Mouse (Mus musculus) kidney, postnatal 10 days (tissue): ENCODE measurements at regions not wholly inside any gene's neighbourhood (a gene's known extent, or its start where the extent isn't known, plus 50 kb on each side); places are given as distances from the start of the nearest gene placed in this dataset.

Source experiments
- DNase-seq: peaks from one replicate; pipeline ENCODE4 v3.0.0; 2021; ENCODE audit warnings: mixed read lengths

GRCm38 (mm10) chr12:12622712-12623292 is 318.9 kb downstream of the Mycn start:
- DNase-seq: peak; percentile 93

- no peak for DNase-seq
Observed at GRCm38 (mm10) chr12:12621506-12621905, 320.2 kb downstream of the Mycn start.

DNA sequence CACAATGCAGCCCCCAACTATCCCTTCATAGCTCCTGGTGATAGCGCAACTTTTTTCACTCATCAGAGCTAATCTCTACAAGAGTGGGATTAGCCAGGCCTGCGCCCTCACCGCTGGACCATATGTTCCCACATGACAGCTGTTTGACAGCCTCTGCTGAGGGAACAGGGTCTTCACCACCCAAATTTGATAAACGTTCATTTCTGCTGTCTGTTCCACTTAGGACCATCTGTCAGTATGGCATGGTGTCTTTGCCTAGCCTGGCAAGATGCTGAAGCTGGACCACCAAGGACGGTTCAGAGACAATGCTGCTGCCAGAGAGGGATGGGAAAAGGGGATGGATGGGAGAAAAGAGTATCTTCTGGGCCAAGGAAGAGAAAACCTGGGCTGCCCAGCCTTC is 321.4 kb downstream of the Mycn start:
- DNase-seq: no peak

DNA sequence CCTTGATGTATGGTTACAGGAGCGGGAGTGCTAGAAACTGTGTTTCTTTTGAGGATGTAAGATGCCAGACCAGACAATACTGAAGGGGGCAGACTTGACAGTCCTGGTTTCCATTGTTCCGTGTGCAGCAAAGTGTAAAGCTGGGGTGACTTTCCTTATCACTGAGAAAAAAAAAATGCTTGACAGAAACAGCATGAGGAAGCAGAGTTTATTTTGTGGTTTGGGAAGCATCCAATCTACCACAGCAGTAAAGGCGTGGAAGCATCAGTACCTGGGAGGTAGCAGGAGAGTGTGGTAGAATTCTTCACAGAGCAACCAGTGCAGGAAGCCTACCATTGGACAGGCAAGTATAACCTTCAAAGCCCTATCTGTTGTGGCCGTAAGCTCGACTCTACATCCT is 322.3 kb downstream of the Mycn start:
- DNase-seq: no peak

DNA sequence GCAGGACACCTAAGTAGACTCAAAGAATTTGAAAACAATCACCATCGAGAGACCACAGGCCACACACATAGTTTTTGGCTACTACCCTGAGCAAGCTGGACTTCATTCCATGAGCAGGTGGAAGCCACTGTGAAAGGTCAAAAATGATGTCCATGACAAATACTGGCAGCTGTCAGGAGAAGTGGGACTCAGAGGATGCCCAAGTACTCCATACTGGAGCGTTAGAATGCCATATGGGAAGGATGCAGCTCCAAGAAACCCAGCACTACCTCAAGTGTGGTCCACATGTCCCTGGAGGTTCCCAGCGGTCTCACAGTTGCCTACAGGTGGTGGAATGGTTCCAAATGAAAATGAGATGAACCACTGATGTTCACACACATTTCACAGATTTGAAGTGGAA is 329.2 kb downstream of the Mycn start:
- no peak for DNase-seq

GRCm38 (mm10) chr12:12610861-12611260 is 330.9 kb downstream of the Mycn start:
- DNase-seq: no peak

DNA sequence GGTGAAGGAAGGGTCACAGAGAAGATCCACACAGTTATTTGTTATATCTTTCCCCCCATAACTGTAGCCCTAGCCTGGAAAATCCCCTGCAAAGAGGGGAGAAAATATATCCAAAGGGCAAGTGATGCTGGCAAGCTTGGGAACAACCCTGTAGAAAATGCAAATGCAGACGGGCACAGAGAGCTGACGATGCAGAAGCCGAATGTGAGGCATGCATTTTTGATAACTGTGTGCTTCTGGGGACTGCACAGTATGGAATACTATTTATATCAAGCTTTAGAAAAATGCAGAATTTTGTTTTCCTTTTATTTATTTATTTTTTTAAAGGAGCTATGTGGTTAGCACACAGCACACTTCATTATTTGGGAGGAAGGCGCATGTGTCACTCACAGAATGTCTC is 333.7 kb downstream of the Mycn start:
- DNase-seq: no peak

- DNase-seq: no peak
Observed at GRCm38 (mm10) chr12:12606911-12607310, 334.8 kb downstream of the Mycn start.

DNA sequence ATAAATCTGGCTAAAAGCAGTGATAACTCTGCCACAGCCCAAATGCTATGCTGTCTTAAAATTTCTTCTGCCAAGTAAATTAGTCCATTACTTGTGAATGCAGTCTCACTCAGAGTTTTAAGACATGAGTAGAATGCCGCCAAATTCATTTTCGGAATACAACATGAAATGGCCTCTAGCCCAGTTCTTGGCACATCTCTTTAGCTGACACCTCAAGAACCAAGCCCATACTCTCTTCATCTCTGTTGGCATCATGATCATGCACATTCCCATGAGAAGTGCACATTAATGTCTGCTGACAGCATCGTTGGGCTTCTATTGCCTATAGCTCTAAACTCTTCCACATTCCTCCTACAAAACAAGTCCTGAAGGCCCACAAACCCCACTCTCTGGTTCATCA is 336.2 kb downstream of the Mycn start:
- DNase-seq: no peak

GRCm38 (mm10) chr12:12601362-12601761 is 339.4 kb downstream of the Fam49a start:
- no peak for DNase-seq

DNA sequence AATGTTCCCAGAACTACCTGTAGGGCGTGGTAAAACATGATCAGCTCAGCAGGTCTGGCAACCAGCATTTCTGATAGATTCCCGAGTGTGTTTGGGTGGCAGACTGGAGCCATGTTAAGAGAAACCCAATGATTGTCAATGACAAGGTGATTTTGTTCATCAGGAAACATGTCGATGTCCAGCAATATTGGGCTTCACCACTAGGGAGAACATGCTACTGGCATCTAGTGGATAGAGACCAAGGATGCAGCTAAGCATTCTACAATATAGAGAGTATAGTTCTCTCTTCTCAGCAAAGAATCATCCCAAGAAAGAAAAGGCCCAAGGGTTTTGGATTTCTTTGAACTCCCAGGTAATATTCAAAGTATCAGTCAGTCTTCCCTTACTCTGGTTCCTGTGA is 333.5 kb downstream of the Fam49a start:
- no peak for DNase-seq

DNA sequence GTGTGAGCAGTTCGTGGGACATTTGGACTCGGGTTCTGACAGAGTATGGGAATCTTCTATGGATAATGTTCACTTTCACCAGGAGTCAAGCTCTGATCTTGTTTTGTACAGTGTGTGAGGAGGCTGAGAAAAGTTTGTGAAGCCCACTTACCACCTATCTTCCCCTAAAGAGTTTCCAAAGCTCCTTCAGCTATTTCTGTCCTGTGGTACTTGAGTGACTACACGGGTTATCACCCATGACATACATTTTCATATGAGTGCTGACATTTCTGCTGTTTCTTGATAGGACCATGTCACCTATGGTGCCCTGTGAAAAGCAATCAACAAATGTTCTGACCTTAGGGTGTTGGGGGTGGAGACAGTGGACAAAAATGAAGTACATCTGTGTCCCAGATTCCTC is 332.6 kb downstream of the Fam49a start:
- DNase-seq: no peak

DNA sequence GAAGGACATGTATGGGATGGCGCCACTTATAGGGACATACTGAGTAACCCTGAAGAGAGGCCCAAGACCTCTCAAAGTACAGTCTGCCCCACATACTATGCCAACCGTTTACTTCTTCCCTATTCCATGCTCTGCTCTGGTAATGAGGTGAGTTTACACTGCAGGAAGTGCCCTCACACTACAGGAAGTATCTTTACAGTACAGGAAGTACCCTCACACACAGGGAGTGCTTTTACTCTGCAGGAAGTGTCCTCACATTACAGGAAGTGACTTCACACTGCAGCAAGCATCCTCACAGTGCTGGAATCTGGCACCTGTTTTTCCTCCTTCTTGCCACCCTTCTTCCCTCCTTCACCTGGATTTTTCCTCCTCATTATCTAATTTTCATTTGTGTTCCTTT is 331.4 kb downstream of the Fam49a start:
- DNase-seq: no peak

GRCm38 (mm10) chr12:12590753-12591291 is 328.9 kb downstream of the Fam49a start:
- DNase-seq: no peak

GRCm38 (mm10) chr12:12588771-12589370 is 326.9 kb downstream of the Fam49a start:
- DNase-seq: no peak

GRCm38 (mm10) chr12:12586436-12586835 is 324.5 kb downstream of the Fam49a start:
- no peak for DNase-seq

GRCm38 (mm10) chr12:12581271-12582186 is 319.6 kb downstream of the Fam49a start:
- DNase-seq: peak; percentile 12

GRCm38 (mm10) chr12:12580763-12581178 is 318.8 kb downstream of the Fam49a start:
- no peak for DNase-seq

GRCm38 (mm10) chr12:12578278-12578677 is 316.3 kb downstream of the Fam49a start:
- no peak for DNase-seq

GRCm38 (mm10) chr12:12570563-12571251 is 308.8 kb downstream of the Fam49a start:
- DNase-seq: no peak

DNA sequence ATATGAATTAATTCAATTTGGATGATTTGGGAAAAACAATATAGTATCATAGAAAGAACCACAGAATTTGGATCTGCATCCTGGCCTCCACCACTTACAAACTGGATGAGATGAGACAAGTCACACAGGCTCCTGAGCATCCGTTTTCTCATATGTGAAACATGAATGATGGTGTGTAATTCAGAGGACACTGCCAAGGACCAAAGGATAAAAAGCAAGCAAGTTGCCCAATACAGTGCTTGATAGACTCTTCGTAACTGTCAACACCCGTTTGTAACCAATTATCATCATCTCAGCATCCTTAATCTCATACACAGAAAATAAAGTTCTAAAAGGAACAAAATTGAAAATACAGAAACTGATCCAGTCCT is 305.8 kb downstream of the Fam49a start:
- no peak for DNase-seq

- DNase-seq: no peak
Observed at GRCm38 (mm10) chr12:12567058-12567733, 305.3 kb downstream of the Fam49a start.

DNA sequence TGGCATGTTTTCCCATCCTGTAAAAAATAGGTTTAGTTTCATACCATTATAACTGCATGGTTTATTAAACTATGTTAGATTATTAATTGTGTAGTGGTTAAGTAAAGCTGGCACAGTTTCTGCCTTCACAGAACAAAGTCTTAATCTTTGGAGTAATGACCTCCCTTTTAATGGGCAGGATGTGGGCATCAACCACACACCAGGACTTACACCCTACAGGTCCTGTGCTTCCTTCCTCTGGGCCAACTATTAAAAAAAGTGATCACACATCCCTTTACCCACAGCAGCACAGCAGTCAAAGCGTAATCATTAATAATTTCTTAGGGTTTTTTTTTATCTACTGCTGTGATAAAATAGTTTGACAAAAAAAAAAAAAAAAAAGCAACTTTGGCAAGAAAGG is 300.3 kb downstream of the Fam49a start:
- DNase-seq: no peak
